Mouse (Mus musculus) neural tube, embryonic 10.5 days (tissue): Measurements from ENCODE around the gene Mpp3.

Experiments
- DNase-seq: peaks from one replicate; pipeline ENCODE4 v3.0.0-alpha.2; 2017; ENCODE audit warnings: low spot score; ENCODE audit errors: extremely low spot score

Mpp3 gene

GRCm38 (mm10) chr11:102039487-102040137 lies 11.4 kb upstream of the Mpp3 start:
- DNase-seq = no peak

- DNase-seq = no peak
These were observed 9.5 kb upstream of the Mpp3 start for GRCm38 (mm10) chr11:102037789-102038188.

GRCm38 (mm10) chr11:102036336-102036735 lies 8.1 kb upstream of the Mpp3 start:
- no peak for DNase-seq

GRCm38 (mm10) chr11:102035456-102035960 lies 7.2 kb upstream of the Mpp3 start:
- no peak for DNase-seq

DNA sequence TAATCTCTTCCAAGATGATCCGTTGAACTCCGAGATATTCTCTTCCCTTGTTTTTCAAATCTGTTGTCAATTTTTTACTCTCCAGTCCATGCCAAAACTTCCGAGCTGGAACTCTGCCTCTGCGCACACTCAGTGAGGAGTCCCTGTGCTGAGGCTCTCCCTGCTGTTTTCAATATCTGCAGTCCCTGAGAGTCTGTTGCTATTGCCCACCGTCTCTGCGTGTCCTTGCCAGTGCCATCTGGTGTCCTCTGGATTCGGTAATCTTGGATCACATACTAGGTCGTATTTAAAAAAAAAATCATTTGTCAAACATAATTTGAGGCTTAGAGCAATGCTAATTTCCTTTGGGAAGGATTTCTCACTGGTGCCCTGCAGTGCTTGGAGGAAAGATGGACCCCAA lies 6.6 kb upstream of the Mpp3 start:
- no peak for DNase-seq

DNA sequence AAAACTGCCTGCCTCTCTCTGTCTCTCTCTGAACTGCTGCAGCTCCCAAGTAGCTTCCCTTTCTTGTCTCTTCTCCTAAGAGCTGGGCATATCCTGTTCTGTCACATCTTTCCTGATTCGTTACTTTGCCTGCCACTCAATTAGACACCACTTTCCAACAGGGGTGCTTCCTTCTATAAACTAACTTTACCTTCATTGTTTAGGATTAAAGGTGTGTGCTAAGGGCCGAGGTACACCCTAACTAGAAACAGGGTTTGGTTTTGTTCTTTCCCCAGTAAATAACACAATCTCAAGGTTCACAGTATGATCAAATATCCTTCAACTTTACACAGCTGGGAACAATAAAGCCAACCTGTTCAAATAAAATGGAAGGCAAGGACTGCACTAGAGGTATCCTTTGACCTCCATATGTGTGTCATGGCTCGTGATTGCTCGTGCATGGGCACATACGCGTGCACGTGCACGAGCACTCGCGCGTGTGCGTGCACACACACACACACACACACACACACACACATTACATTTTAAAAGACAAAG lies 4.9 kb upstream of the Mpp3 start:
- DNase-seq = no peak

GRCm38 (mm10) chr11:102031149-102031548 lies 2.9 kb upstream of the Mpp3 start:
- no peak for DNase-seq

- no peak for DNase-seq
These were observed 1.7 kb upstream of the Mpp3 start for GRCm38 (mm10) chr11:102029966-102030365.

DNA sequence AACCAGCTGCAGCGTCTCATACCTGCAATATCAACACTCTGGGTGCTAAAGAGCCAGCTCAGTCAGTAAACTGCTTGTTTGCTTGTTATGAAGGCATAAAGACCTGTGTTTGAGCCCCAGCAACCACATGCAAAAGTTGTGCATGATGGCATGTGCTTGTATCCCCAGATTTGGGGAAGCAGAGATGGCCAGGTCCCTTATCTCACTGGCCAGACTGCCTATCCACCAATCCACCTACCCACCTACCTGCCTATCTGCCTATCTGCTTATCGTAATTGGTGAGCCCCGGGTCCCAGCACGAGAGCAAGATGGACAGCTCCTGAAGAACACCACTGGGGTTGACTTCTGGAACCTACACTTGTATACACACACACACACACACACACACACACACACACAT lies 1.0 kb upstream of the Mpp3 start:
- DNase-seq = no peak

GRCm38 (mm10) chr11:102027361-102028017 lies 772 bp downstream of the Mpp3 start:
- peak; percentile 36 for DNase-seq

- DNase-seq = peak; percentile 89
These were observed 1.4 kb downstream of the Mpp3 start for GRCm38 (mm10) chr11:102026694-102027360.

DNA sequence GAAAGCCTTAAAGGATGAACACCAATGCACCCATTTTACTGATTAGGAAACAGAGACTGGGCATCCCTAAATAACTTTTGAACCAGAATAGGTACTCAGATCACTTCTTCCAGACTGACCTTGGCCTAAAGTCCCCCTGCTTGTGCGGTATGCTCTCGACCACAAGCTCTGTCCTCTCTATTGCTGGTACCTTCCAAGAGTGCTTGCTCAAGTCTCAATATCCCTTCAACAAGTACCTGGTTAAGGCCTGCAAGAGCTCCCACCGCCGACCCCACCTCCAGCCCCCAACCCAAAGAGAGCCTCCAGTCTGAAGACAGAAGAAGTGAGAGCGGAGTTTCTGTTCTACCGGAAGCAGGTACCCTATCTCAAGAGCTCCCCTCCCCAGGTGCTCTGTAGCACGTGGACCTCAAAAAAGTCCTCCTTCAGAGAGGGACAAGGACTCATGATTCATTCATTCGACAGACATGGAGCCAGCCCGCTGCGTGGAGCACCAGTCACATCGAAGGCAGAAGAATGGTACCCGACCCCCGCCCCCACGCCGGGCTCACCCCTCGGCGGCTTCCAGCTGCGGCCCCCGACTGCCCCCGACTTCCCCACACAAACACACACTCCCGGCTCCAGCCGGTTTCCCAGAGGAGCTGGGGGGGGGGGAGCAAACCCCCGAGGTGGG lies 2.1 kb downstream of the Mpp3 start:
- no peak for DNase-seq

GRCm38 (mm10) chr11:102025354-102025753 lies 2.9 kb downstream of the Mpp3 start:
- DNase-seq = no peak

GRCm38 (mm10) chr11:102024875-102025274 lies 3.4 kb downstream of the Mpp3 start:
- DNase-seq = no peak

- no peak for DNase-seq
These were observed 4.0 kb downstream of the Mpp3 start for GRCm38 (mm10) chr11:102024084-102024758.

- no peak for DNase-seq
These were observed 4.9 kb downstream of the Mpp3 start for GRCm38 (mm10) chr11:102023406-102023805.

DNA sequence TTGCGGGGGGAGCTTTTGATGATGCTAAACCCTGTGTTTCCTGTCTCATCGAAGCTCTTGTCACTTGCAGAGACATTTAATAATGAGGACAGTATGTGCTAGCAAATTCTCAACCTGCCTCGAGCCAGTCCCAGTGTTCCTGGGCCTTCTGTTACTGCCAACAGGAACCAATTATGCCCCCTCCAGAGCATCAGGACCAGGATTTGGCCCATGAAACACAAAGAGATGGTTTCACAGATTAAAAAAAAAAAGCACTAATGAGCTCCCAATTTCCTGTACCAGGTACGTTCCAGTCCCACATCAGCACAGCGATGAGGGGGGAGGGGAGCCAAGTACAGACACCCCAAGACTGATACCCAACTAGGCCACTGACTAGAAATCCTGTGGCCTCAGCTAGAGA lies 7.1 kb downstream of the Mpp3 start:
- no peak for DNase-seq

DNA sequence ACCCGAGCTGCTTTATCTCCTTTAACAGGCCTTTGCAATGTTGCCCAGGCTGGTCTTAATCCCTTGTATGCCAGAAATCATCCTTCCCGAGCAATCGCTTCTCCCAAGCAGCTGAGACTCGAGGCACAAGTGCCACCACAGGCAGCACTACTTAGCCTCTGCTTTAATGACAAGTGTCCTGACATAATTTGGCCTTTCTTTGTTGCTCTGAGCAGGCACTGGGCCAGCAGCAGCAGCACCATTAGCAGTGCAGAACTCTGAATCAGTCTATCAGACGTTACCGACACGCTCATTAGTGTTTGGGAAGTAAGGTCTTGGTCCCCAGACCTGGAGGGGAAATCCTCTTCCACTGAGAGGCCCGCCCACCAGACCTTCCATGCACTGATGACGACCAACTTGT lies 8.5 kb downstream of the Mpp3 start:
- DNase-seq = no peak

GRCm38 (mm10) chr11:102016136-102016535 lies 12.1 kb downstream of the Mpp3 start:
- no peak for DNase-seq

DNA sequence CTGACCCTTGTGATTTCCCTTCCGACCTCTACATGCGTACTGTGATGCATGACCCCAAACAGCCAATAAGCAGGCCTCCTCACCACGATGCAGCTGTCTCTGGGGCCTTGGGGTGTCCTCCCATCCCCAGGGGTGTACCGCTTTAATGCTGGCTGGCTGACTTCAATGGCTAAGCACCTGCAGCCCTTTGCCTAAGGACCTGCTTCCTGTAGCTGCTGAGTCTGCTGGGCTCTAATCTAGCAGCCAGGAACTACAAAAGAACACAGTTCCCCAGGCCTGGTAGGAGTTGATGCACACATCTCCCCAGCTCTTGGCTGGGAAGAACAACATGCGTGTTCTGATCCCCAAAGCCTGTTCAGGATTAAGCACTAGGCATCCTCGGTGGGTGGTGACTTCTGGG lies 12.8 kb downstream of the Mpp3 start:
- no peak for DNase-seq

GRCm38 (mm10) chr11:102013201-102013600 lies 15.1 kb downstream of the Mpp3 start:
- no peak for DNase-seq
